Mouse (Mus musculus): ENCODE measurements at regions not wholly inside any gene's neighbourhood (a gene's known extent, or its start where the extent isn't known, plus 50 kb on each side); places are given as distances from the start of the nearest gene placed in this dataset.

DNA sequence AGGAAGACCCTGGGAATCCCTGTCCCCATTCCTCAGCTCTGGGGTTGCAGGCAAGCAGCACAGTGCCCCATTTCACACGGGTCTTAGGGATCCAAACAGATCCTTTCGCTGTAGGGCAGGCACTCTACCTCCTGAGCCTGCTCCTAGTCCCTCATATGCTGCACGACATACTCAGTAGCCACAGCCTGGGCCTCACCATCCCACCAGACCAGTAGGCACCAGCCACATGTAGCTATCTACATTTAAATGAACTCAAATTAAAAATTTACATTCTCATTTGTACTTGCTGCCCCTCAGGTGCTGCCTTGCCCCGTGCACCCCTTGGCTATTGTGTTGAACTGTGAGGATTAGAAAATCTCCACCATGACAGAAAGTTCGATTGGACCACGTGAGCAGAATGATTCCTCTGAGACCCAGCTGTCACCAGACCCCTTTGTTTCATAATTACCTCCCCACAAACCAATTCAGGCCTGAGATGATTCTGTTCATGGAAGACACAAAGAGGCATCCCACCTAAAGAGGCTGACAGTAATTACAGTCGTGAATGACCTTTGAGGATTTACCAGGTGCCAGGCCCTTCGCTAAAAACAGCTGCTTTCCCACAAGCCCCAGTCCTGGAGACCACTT lies 67.9 kb upstream of the Ctnnb1 start:
- TF ChIP-seq CTCF (conservative IDR thresholded peaks at IDR 0.05; ENCODE audit: low read length) (no peak), POU5F1 (IDR thresholded peaks at IDR 0.05; ENCODE audit: borderline replicate concordance, low read length) (no peak)

Data from E14TG2a.4 (cell line).